Mouse (Mus musculus) cerebellum, adult 2 months (tissue): ENCODE measurements around the gene Cideb.

Experiments
- CTCF ChIP-seq: fragments of 200-500 bp; IDR thresholded peaks from 2 replicates; pipeline ENCODE4 v1.5.1; 2011; ENCODE audit warnings: low read depth, mild to moderate bottlenecking, control low read depth, low read length, moderate library complexity, borderline replicate concordance; ENCODE audit not compliant: insufficient read depth
- POLR2A ChIP-seq: fragments of 200-500 bp; IDR thresholded peaks from 2 replicates; pipeline ENCODE4 v1.6.1; 2011; ENCODE audit warnings: low read length, control low read depth, borderline replicate concordance; ENCODE audit not compliant: insufficient read depth

DNA sequence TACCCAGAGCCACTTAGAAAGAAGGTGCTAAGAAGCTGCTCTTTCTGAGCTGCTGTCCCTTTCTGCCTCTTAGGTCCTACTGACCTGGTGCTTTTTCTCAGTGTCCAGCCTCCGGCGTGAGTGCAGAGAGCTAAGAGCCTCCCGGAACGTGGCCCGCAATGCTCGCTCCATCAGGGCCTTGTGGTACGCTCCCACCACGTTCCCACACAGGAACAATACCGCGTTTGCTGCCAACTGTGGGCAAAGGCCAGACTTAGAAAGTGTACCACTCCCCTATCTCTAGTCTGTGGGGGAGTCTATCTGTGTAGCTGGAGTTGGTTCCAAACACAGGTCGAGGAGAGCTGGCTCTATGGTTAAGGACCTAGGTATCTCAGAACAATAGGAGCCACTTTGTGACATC lies 22.5 kb upstream of the Cideb start:
- no peak for TF ChIP-seq POLR2A
- TF ChIP-seq CTCF = no peak
